Mouse (Mus musculus) small intestine, adult 2 months (tissue): Measurements from ENCODE around the gene Cpt1a.

Experiments used
- CTCF ChIP-seq: fragments of 200-500 bp; IDR thresholded peaks from 2 replicates; pipeline ENCODE4 v1.5.1; 2012; ENCODE audit warnings: low read depth, mild to moderate bottlenecking, control low read depth, inconsistent platforms, low read length, moderate library complexity, mixed read lengths; ENCODE audit not compliant: insufficient replicate concordance, insufficient read length; ENCODE audit errors: extremely low read depth
- POLR2A ChIP-seq: fragments of 200-500 bp; IDR thresholded peaks from 2 replicates; pipeline ENCODE4 v1.6.1; 2012; ENCODE audit warnings: low read depth, mild to moderate bottlenecking, control low read depth, inconsistent platforms, low read length, moderate library complexity

- TF ChIP-seq CTCF, result no peak
- no peak for TF ChIP-seq POLR2A
Measured at GRCm38 (mm10) chr19:3336485-3337255, 14.5 kb downstream of the Cpt1a start.
